22 mouse cellular contexts compared by ENCODE assay signal in the genomic region with DNA sequence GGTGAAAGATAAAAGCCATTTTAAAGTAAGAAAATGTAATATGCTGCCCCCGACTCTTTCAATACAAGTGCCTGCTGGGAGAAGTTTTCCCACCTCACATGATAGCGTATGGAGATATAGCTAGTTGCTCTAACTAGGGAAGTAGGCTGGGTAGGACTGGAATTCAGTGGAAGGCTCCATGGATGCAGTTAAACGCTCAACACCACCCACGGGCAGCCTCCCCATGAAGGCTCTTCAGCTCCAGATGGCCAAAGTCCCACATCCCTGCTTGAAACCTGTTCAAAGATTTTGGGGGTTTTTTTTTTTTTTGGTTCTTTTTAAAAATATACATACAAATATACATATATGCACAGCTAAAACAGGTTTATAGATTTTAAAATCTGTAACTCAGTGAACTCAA.
DNase-seq lines count a peak whose midpoint lies in the region; ATAC-seq and TF ChIP-seq lines count a peak whose summit lies in the region.
"Had no signal": no experiment of that assay in that cellular context is flagged by ENCODE, and none has a peak within 500 bp of the region (broad histone marks: within the 10 kb centered on the region; RNA-seq: fewer than 3 reads in every experiment).

No protein-coding gene starts in this region.

- no peak for TF ChIP-seq CTCF in lung, postnatal 0 days (IDR thresholded peaks at IDR 0.05)
- no peak for TF ChIP-seq CTCF in heart, adult 2 months (IDR thresholded peaks at IDR 0.05)

- 72% methylated on average over 4 of the region's 4 CpGs for WGBS in limb, embryonic 15.5 days
- 84% methylated on average over 4 of the region's 4 CpGs for WGBS in limb, embryonic 10.5 days
- 88% methylated on average over 4 of the region's 4 CpGs for WGBS in lung, postnatal 0 days
- 80% methylated on average over 4 of the region's 4 CpGs for WGBS in heart, adult 2 months

- H3K4me2 ChIP-seq in limb, embryonic 15.5 days: no peak overlapping the region
- H3K4me2 ChIP-seq in lung, postnatal 0 days (replicated peaks; ENCODE audit: low read depth, low read length): no peak overlapping the region
- H3K4me2 ChIP-seq: embryonic facial prominence, embryonic 13.5 days; kidney, embryonic 15.5 days; neural tube, embryonic 13.5 days had no signal

- no peaks in the 10 kb centered on the region for H3K79me2 ChIP-seq in heart, adult 2 months (replicated peaks; ENCODE audit: control insufficient read depth, insufficient read depth, low read length)

- no peak overlapping the region for H3K4me3 ChIP-seq in limb, embryonic 15.5 days
- no peak overlapping the region for H3K4me3 ChIP-seq in limb, embryonic 10.5 days
- H3K4me3 ChIP-seq in lung, postnatal 0 days (ENCODE audit: low read depth, low read length): no peak overlapping the region
- no peak overlapping the region for H3K4me3 ChIP-seq in heart, adult 2 months
- H3K4me3 ChIP-seq: embryonic facial prominence, embryonic 13.5 days; kidney, embryonic 15.5 days; neural tube, embryonic 13.5 days had no signal

- H3K27ac ChIP-seq in limb, embryonic 15.5 days: peak overlapping the region; percentile 43; the same call in 1 of the 2 replicates
- no peak overlapping the region for H3K27ac ChIP-seq in limb, embryonic 10.5 days
- H3K27ac ChIP-seq in lung, postnatal 0 days (ENCODE audit: low read length): no peak overlapping the region
- H3K27ac ChIP-seq in heart, adult 2 months: no peak overlapping the region
- H3K27ac ChIP-seq: kidney, embryonic 15.5 days; neural tube, embryonic 13.5 days had no signal

- no peak for TF ChIP-seq POLR2A in heart, adult 2 months (IDR thresholded peaks at IDR 0.05; ENCODE audit: insufficient read depth, low read depth, low read length)

- no peaks in the 10 kb centered on the region for H3K27me3 ChIP-seq in limb, embryonic 15.5 days
- no peaks in the 10 kb centered on the region for H3K27me3 ChIP-seq in limb, embryonic 10.5 days (ENCODE audit: low read depth, poor library complexity, severe bottlenecking)
- H3K27me3 ChIP-seq in lung, postnatal 0 days (replicated peaks; ENCODE audit: insufficient read depth, low read length): no peaks in the 10 kb centered on the region
- no peaks in the 10 kb centered on the region for H3K27me3 ChIP-seq in heart, adult 2 months (ENCODE audit: control insufficient read depth, insufficient read depth, low read length)
- H3K27me3 ChIP-seq: embryonic facial prominence, embryonic 13.5 days; kidney, embryonic 15.5 days; neural tube, embryonic 13.5 days had no signal

- intact Hi-C loops in left cerebral cortex, postnatal 36 days (cut with DNase I): no loop called here
- intact Hi-C loops in heart, adult 2 months (cut with DNase I): no loop called here

- H3K36me3 ChIP-seq in limb, embryonic 15.5 days: no peaks in the 10 kb centered on the region
- H3K36me3 ChIP-seq in limb, embryonic 10.5 days: no peaks in the 10 kb centered on the region
- no peaks in the 10 kb centered on the region for H3K36me3 ChIP-seq in lung, postnatal 0 days (ENCODE audit: insufficient read depth, low read length)
- H3K36me3 ChIP-seq in heart, adult 2 months (ENCODE audit: control insufficient read depth, insufficient read depth, low read length): no peaks in the 10 kb centered on the region
- H3K36me3 ChIP-seq: embryonic facial prominence, embryonic 13.5 days; kidney, embryonic 15.5 days; neural tube, embryonic 13.5 days had no signal

- no peak overlapping the region for H3K9ac ChIP-seq in limb, embryonic 15.5 days
- no peak overlapping the region for H3K9ac ChIP-seq in lung, postnatal 0 days (replicated peaks; ENCODE audit: low read depth)
- no peak overlapping the region for H3K9ac ChIP-seq in heart, adult 2 months (ENCODE audit: low read depth, low read length)
- H3K9ac ChIP-seq: embryonic facial prominence, embryonic 13.5 days; forebrain, postnatal 0 days; kidney, embryonic 15.5 days; neural tube, embryonic 13.5 days had no signal

- 0 out of 2 replicates have a peak, but pooled peaks cover 2% of the 10 kb centered on the region for H3K4me1 ChIP-seq in limb, embryonic 15.5 days
- H3K4me1 ChIP-seq in limb, embryonic 10.5 days: peaks cover 22% of the 10 kb centered on the region
- H3K4me1 ChIP-seq in lung, postnatal 0 days (ENCODE audit: insufficient read depth, low read depth, low read length): no peaks in the 10 kb centered on the region
- H3K4me1 ChIP-seq in heart, adult 2 months (ENCODE audit: control insufficient read depth, insufficient read depth, low read length): no peaks in the 10 kb centered on the region
- H3K4me1 ChIP-seq: kidney, embryonic 15.5 days had no signal

- TF ChIP-seq EP300 in lung, postnatal 0 days (IDR thresholded peaks at IDR 0.05): no peak
- no peak for TF ChIP-seq EP300 in heart, adult 2 months (IDR thresholded peaks at IDR 0.05; ENCODE audit: insufficient read depth, low read depth, low read length)

- H3K9me3 ChIP-seq in limb, embryonic 15.5 days: no peaks in the 10 kb centered on the region
- no peaks in the 10 kb centered on the region for H3K9me3 ChIP-seq in limb, embryonic 10.5 days (replicated peaks)
- H3K9me3 ChIP-seq in lung, postnatal 0 days (ENCODE audit: low read length): no peaks in the 10 kb centered on the region
- H3K9me3 ChIP-seq: embryonic facial prominence, embryonic 13.5 days; kidney, embryonic 15.5 days; neural tube, embryonic 13.5 days had no signal

- no peak for ATAC-seq in limb, embryonic 15.5 days (ENCODE audit: insufficient number of reproducible peaks, low FRiP score, low TSS enrichment, low read depth)
- ATAC-seq in lung, postnatal 0 days: no peak
- ATAC-seq: CD4-positive, CD25-positive, alpha-beta regulatory T cell, adult 4 months; forebrain, postnatal 0 days; hindbrain, embryonic 16.5 days; intestine, embryonic 16.5 days; Patski had no signal

- peak; percentile 55 for DNase-seq in layer of hippocampus, adult 11-12 months (ENCODE audit: low spot score)
- no peak for DNase-seq in layer of hippocampus, adult 9-10 months (ENCODE audit: low spot score)
- DNase-seq in limb, embryonic 10.5 days (ENCODE audit: low spot score): no peak
- DNase-seq in left cerebral cortex, postnatal 36 days (ENCODE audit: low spot score in 2 of 2): peak; percentile 65 to 69
- DNase-seq in lung, postnatal 0 days (ENCODE audit: low spot score): no peak
- no peak for DNase-seq in heart, adult 2 months
- DNase-seq in adrenal gland, postnatal 25 days: no peak
- DNase-seq: adrenal gland, adult 8-10 months; cerebellum, adult 9-11 months; forebrain, postnatal 0 days; gastrocnemius, postnatal 25 days; liver; lung, postnatal 10 days; thymus, postnatal 36 days had no signal

Comparison
In these comparisons a context has a peak if more than half of its experiments do, and no peak if none do; other contexts are left out.
1. DNase-seq: peak in layer of hippocampus, adult 11-12 months (single experiment) and left cerebral cortex, postnatal 36 days (2 of 2); none in layer of hippocampus, adult 9-10 months (single experiment), limb, embryonic 10.5 days (single experiment), lung, postnatal 0 days (single experiment), heart, adult 2 months (0 of 2) and adrenal gland, postnatal 25 days (single experiment).